Mouse (Mus musculus): ENCODE data around the gene Traf6.

DNA sequence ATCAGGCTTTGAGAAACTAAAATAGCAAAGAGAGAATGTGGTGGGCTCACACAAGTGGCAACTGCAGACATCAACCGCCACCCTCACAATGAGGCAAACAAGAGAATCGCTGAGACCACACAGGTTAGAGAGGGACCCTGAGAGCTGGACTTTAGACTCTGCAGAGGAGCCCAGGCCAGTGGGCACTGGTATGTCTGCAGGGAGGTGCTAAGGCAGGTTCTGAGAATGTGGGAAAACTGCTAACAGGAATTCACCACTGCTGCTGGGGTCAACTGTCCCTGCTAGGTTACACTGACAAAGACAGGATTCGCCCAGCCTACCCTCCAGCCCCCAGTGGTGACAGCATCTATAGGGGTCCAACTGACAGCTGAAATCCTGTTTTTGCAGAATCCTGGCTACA lies 33.4 kb downstream of the Traf6 start:
- TF ChIP-seq CTCF (IDR thresholded peaks at IDR 0.05; ENCODE audit: extremely low read depth, insufficient read depth, insufficient read length, insufficient replicate concordance) (no peak), POLR2A (IDR thresholded peaks at IDR 0.05; ENCODE audit: low read depth, low read length) (no peak)

All from spleen, adult 2 months (tissue).